Mouse (Mus musculus) adrenal gland (tissue): ENCODE measurements at regions not wholly inside any gene's neighbourhood (a gene's known extent, or its start where the extent isn't known, plus 50 kb on each side); places are given as distances from the start of the nearest gene placed in this dataset.

ENCODE experiments used
- intact Hi-C: fragments of 180-260 bp; cut with DNase I; formaldehyde crosslinking; loops from one replicate; pipeline ENCODE4 v1.15.1; 2025

DNA sequence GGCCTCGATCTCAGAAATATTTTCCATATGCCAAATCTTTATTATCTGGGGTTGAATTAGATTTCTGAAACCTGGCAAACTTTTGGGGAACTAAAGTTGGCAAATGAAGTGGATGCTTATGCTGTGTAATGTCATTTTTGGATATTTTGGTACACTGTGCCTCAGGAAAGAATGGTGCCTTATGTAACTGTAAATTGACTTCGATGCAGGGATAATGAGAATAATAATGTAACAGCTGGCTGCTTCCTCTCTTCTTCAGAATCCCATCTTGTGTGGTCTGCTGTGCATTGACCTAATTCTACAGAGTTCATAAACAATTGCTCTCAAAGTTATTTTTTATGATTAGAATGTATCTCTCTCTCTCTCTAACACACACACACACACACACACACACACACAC, 545.6 kb downstream of the Tfap2b start:
- intact Hi-C loops: no loop called here

DNA sequence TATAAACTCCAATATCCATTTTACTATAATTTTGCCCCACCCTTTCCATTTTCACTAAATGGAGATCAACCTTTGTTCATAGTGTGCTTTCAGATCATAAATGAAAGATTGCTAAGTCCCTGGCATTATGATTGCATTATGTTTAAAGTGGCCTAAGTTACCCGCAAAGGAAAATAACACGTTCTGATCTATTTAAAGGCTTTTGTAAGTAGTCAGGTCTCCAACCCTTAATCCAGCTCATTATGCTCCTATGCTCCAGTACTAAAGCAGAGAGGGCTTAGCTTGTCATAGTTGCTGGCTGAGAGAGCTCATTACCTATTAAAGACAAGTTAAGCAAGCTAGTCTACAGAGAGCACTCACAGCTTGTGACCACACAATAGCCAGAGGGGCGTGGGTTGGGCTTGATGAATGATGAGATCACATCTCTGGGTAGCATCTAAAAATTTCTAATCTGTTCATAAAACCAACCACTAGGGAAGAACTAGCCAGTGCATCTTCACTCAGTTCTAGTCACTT, 549.3 kb downstream of the Tfap2b start:
- intact Hi-C loops: no loop called here

DNA sequence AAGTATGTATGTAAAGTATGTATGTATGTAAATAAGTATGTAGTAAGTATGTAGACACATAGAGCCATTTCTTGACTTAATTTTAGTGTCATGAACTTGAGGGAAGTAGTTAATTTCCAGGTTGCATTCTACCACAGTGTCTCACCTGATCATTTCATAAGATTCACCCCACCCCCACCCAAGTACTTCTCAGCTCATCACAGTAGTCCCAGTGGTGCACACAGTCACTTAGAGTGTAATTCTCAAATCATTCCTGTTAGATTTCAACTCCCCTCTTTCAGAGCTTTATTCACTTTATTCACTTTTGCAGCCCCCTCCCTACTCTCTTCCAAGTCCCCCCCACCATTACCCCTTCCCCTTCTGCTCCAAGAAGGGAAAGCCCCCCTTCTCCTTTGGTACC, 558.2 kb downstream of the Tfap2b start:
- intact Hi-C loops: no loop called here

DNA sequence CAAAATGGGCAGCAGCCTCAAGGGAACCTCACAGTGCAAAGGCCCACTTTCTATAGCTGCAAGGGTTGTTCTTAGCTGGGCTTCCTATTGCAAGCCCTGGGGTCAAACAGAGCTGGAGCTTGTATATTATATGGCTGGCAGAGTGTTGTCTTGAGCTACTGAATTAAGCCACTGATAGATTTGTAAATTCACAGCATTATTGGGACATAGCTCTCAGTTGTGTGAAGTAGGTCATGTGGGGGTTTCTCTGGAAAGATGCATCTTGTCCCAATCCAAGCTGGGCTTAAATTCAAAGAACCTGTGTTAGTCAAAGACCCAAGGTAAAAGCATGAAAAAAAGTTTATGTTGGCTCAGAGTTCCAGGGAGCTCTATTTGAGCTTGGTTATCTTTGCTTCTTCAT, 563.6 kb downstream of the Tfap2b start:
- intact Hi-C loops: no loop called here

DNA sequence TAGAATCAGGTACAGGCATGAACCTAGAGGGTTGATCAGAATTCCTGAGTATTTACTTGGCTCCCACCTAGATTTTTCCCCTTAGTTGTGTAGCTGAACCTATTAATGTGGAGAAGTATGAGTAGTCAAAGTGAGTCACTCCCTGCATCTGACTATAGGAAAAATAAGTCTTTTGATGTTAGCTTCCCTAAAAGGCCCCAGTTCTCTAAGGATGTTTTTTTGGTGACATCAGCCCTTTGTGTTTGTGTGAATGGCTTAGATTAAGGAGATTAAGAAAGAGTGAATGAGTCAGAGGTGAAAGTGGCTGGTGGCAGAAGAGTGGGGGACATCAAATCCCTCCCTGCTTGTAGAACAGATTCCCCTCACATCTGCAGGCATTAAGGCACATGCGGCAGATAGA, 565.8 kb downstream of the Tfap2b start:
- intact Hi-C loops: no loop called here

DNA sequence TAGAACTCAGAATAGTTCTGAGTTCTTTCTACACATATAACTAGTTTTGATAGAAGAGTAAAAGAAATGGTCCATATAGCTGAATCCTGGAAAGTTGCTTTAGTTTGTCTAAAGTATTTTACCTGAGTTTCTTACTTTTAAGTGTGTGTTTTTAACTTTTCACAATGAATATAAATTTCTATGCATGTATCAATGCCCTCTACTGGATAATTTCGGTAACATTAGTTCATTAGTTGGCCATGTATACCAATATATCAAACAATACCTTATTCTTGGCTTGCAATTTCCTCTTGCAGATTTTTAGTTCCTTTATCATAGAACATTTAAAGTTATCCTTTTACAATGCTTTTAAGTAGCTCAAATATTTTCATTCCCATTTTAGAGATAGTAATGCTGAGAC, 568.8 kb downstream of the Tfap2b start:
- intact Hi-C loops: loop anchor here (5.0 kb wide), 1 partner anchor 570 kb away; the partner anchor contains the start of gene Tfap2b

DNA sequence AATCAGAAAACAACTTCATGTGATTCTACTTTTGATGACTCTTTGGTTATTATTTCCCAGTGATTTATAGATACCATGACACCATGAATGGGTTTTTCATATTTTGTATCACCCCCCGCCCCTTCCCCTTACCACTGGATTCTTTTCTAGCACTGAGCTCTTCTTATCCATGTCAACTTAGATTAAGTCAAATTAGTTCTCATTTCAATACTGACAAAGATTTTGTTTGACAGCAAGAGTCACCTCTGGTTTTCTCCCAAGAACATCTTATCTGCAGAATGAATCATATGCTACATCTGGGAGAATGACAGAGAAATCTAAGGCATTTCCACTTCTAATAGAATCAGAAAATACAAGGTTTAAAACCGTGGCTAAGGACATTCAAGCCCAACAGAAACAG, 578.3 kb downstream of the Tfap2b start:
- intact Hi-C loops: no loop called here

DNA sequence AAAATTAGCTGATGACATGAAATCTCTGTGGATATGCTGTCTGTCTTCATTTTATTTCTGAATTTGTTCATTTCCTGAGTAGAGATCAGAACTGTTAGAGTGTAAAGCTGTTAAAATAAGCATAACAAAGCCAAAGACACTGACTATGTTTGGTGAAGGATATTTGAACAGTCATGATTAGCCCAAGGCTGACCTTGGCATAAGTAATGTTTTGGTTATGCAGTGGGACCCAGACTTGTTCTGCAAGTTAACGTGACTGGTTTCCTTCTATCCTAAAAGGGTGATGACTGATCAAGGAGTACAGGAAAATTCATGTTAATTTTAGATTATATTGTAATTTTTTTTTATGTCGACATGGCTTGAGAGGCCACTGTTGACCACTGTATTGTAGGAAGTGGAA, 585.4 kb downstream of the Tfap2b start:
- intact Hi-C loops: no loop called here

DNA sequence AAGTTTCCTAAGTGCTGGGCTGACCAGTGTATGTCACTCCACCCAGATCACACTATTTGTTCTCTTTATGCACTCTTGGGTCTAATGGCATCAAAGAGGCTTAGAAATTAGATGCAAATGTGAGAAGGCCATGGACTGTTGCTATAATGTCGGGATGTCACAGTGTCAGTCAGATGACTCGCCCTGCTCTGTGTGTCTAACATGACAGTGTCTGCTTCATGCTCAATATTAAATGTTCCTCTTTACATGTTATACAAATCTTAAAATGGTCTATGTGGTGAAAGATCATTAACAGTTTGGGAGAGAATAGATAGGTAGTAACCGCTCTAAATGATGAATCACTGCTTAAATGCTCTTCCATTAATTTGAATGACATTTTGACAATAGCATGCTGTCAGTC, 617.2 kb downstream of the Tfap2b start:
- intact Hi-C loops: no loop called here

DNA sequence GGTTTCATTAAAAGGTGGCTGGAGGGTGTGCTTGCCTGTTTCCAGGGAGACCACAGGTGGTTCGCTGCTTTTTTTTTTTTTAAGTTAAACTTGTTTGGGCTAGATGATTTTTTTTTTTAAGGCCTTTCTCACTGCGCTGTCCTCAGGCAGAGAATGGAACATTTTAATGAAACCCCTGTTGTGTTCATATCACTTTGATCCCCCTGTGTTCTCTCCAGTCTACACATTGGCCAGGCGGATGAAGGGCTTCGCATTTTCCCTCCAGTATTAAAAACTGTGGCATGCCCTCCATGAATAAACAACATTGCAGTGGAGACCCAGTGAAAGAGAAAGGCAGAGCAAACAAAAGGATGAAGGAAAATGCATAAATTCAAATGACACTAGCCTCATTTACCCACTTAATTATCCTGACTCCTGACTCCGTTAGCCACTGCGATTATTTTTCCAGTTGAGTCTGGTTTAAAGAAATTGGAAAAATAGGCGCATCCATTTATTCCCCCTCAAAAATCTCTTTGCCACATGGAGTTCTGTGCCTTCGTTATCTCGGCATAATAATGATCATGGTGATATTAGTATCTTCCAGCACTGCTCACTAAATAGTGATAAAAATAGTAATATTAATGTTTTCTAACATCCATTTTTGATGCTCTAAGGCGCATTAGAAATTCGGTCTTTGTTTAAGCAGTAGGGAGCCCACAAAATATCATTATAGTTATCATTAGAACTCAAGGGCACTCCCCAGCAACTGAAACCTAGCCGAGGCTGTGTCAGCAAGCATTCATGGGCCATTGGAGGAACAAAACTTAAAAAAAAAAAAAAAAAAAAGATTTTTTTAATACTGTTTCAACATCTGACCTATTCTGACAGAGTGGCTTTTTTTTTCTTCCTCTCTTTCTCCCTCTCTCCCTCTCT, 618.0 kb downstream of the Tfap2b start:
- intact Hi-C loops: no loop called here

DNA sequence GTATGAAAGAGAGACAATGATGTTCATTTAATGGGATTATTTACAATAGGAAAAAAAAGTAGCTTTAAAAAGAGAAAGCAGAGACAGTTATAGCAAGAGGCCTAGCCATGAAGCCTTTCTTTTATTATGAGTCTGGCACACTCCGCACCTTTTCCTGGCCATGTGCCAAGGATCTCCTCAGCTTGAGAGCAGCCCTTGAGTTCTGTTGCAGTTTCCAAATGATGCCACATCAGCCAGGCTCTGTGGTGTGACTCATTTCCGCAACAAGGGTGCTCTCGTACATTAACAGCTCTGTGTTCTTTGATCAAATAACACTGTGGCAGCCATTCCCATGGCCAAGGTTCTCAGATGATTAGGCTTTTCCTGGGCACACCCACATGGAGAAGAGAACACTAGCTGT, 641.2 kb downstream of the Tfap2b start:
- intact Hi-C loops: no loop called here

DNA sequence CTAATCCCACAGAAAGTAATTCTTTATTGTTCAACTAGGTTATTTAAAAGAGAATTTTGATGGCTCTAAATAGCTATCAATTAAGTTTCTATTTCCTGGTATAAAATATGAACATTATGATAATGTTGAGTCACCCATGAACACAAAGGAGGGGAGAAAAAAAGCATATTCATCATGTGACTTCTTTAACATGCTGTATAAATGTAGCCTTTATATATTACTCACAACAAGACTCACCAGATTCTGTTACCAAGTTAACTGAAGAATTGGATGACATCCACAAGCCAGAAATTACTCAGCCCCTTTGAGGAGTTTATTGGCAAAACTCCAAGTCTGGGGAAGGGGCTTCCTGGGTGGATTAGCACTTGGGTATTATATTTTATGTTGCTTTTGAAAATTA, 648.5 kb downstream of the Tfap2b start:
- intact Hi-C loops: no loop called here

DNA sequence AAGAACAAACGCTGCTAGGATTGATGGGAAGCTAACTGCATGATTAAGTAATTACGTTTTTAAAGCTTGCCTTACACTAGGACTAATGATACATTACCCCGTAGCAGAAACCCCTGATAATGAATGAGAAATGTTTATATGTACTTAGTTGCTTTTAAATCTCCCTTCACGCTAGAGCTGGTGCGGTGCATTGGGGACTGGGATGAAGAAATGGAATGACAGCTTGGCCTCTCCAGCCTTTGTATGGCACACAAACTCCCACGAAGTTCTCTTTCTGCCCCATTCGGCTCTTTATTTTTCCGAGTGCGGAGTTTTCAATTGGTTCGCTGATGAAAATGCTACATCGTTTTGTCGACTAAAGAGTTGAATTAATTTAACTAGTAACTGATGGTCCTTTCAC, 659.8 kb downstream of the Tfap2b start:
- intact Hi-C loops: no loop called here

DNA sequence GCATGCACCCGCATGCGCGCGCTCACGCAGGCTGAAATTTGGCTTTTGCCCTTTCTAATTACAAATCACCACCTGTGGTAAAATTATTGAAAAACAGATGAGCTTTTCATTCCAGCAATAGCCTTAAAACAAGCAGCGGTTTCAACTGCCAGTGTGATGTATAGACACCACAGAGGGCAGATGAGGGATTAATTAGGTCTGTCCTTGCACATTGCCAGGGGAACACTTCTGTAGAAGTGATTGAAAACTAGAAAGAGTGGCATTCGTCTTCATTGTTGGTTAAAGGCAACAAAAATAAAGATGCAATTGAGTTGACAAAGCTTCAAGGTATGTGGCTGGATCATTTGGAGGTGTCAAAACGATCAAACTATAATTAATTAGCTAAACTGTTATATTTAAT, 672.5 kb downstream of the Tfap2b start:
- intact Hi-C loops: no loop called here

DNA sequence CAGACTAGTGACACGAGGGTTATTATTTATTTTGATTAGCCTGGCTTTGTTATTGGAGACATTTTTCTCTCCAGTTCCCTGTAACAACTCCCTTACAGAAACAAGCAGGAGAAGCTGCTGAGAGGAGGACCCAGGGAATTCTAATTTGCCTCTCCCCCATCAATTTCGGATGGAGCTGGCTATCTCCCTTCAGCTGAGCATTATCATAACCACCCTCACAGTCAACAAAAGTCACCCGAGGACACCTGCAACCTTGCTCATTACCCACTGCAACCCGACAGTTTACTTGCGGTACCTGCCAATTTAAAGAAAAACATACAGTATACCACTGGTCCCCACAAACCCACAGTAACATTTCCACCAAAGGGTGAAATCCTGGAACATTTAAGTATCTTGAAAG, 690.7 kb downstream of the Tfap2b start:
- intact Hi-C loops: no loop called here

DNA sequence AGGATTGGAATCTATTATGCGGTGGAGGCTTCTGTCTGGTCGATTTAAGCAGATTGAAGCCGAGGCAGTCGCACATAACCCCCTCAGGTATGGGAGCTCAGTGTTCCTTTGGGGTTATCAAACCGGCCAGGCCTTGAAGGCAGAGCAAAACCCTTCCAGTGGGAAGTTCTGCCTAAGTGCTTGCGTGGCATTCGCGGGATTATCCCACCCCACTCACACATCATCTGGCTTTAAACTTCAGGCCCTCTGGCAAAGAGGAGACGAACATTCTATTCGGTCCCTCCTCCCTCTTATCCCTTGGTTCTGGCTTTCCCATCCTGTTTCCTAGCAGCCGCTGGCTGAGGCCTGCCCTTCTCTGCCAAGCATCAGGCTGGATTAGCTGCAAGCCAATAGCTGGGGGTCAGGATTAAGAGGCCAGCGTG, 691.2 kb downstream of the Tfap2b start:
- intact Hi-C loops: no loop called here

DNA sequence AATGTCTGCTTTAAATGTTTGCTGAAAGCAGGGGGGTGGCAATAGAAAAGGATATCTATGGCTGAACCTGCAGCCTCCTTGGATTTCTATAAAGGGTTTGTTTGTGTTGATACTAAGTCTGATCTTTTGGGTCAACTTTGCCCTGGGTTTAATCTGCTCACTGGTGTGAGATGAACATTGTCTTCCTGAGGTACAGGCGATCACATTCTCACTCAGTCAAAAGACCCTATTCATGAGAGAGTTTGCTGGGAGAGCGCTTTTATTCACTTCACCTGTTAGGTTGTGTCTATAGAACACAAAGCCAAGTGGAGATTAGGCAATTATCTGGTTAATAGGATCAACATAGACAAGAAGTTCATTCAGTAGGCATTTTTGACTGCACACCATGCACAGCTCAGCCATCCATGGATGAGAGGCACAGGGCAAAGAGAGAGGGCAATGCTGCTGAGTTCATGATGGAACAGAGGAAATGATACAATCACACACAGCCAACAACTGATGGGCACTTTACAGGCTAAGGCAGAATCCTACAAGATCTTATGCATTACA, 692.3 kb downstream of the Tfap2b start:
- intact Hi-C loops: no loop called here

DNA sequence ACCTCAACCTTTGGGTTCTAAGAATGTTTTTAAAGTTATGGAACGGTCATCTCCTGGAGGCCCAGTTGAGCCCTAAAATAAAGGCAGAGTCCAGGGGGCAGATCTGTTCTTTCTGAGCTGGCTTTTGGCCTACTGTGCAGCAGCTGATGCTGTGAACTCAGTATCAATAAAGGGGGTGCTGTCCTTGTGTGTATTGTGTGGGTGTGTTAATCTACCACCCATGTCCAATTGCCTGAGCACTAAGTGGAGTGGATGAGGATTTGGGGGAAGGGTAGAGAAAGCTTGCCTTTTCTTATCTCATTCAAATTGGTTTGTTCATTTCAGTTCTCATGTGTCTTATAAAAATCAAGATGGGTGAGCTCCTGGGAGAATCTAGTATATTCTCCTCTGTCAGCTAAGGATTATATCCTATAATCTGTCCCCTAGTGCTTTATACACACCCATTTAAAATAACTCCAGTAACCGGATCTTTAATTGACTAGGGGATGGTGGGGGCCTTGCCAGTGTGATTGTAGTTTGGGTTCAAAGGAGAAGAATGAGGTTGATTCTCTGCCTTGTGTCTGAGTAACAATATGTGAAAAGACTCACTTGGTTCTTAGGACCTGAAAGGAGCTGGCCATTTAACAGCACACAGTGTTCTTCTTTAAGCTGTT, 703.6 kb downstream of the Tfap2b start:
- intact Hi-C loops: no loop called here

DNA sequence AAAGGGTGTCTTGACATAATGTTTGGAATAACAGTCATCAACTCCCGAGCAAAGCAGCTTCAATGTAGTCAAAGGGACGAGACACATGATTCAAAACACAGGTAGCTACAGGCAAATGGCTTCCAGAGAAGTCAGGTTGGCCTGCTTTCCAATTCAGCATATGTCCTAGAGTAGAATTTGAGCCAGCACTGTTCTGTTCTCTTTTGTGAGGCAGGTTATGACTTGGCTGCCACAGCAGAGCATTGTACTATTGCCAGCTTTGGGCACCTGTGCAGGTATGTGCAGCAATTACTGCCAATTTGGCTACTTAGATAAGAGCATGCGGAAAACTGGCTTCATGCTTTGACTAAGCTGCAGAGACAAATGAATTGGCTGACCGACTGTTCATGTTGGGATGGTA, 699.1 kb downstream of the Pkhd1 start:
- intact Hi-C loops: no loop called here

DNA sequence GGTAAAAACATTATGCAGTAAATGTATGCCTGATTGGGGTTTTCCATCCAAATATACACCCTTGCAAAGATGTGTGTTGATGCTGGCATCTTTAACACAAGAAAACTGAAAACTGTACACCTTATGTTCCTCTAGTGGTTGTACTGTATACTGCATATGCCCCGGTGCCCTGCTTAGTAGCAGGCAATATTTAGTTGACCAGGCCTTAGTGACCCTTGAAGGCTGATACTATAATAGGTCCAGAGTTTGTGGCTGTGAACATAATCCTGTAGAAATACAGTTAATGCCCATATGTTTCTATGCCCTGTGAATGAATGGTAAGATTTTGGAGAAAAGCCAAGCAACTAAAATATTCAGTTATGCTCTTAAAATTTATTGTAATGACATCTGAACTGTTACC, 690.7 kb downstream of the Pkhd1 start:
- intact Hi-C loops: no loop called here

DNA sequence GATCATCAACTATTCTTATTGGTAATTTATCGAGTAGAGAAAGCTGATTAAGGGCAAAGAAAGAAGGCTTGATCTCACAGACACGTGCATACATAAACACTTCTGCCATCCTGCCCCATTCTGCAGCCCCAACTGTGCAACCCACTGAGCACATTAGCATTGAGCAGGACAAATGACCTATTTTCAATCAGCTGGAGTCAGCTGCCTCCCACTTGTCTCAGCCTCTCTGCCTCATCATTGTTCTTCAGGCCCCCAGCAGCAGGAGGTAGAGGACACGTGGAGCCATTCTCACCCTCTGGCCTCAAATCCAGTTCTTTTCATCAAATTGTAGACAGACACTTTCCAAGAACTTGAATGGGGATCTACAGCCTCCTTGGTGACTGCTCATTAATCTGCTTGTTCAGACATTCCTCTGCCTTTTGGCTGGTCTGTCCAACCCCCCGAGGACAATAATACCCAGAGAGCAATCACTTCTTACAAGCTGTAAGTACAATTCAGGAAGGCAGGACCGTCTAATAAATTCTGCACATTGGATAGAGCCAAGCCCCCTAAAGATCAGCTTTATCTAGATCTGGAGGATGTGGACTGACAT, 690.0 kb downstream of the Pkhd1 start:
- intact Hi-C loops: no loop called here
